Mouse (Mus musculus) fibroblast of lung, adult 2 months (primary cell): Measurements from ENCODE around the gene Asah2.

ENCODE experiments used
- DNase-seq: peaks from one replicate; pipeline ENCODE4 v3.0.0-alpha.2; 2011; ENCODE audit warnings: low read depth

The Asah2 gene

GRCm38 (mm10) chr19:31971998-31972397 lies 136.0 kb downstream of the Asah2 start:
- peak; percentile 41 for DNase-seq

GRCm38 (mm10) chr19:31971405-31971804 lies 136.6 kb downstream of the Asah2 start:
- no peak for DNase-seq

GRCm38 (mm10) chr19:31967933-31968532 lies 140.0 kb downstream of the Asah2 start:
- DNase-seq: no peak

- DNase-seq: no peak
Measured at GRCm38 (mm10) chr19:31963147-31963546, 144.9 kb downstream of the Asah2 start.

GRCm38 (mm10) chr19:31960434-31960833 lies 147.6 kb downstream of the Asah2 start:
- no peak for DNase-seq

GRCm38 (mm10) chr19:31956359-31956758 lies 151.7 kb downstream of the Asah2 start:
- DNase-seq: no peak

GRCm38 (mm10) chr19:31954696-31955095 lies 153.3 kb downstream of the Asah2 start:
- DNase-seq: no peak

- DNase-seq: no peak
Measured at GRCm38 (mm10) chr19:31954267-31954666, 153.7 kb downstream of the Asah2 start.

GRCm38 (mm10) chr19:31953799-31954198 lies 154.2 kb downstream of the Asah2 start:
- DNase-seq: no peak

GRCm38 (mm10) chr19:31950793-31951489 lies 157.1 kb downstream of the Asah2 start:
- DNase-seq: no peak
